Mouse (Mus musculus): Measurements from ENCODE around the gene Fbxo4.

GRCm38 (mm10) chr15:3962251-3962650 lies 17.1 kb downstream of the Fbxo4 start:
- TF ChIP-seq CTCF (IDR thresholded peaks at IDR 0.05; ENCODE audit: borderline replicate concordance, control insufficient read depth, extremely low read depth, insufficient read depth, low read length, poor library complexity) (no peak), POLR2A (IDR thresholded peaks at IDR 0.05; ENCODE audit: control insufficient read depth, extremely low read depth, insufficient read depth, low read length, poor library complexity) (no peak)
